Mouse (Mus musculus) embryo, embryonic 11.5 days (tissue): ENCODE data around the gene Gtsf2.
"Not testable (repeated sequence)": the region's sequence is repeated elsewhere in the genome, so short reads cannot be mapped to it uniquely, and the experiment has no call there.

Experiments used
- DNase-seq: peaks from one replicate; pipeline ENCODE4 v3.0.0-alpha.2; 2012; ENCODE audit warnings: low read depth, low spot score

Gene Gtsf2

DNA sequence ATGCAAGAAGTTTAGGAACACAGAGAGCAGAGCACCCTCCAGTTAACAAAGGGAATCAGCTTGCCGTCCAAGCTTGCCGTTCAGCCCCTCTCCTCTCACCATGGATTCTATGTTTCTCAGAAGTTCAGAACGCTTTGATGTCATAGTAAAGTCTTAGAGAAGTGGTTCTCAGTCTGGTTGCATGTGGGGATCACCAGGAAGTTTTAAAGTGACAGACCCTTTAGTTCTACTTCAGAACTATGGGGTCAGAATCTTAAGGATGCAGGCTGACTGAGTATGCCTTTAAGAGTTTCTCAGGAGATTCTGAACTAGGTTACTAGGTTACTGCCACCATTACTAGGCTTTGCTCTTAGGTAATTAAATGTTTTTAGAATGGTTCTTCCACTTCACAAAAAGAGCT lies at the start of gene Gtsf2:
Gtsf2 (minus strand) TSS at position 101 of the 400 bp plus-strand sequence.
- DNase-seq = no peak

DNA sequence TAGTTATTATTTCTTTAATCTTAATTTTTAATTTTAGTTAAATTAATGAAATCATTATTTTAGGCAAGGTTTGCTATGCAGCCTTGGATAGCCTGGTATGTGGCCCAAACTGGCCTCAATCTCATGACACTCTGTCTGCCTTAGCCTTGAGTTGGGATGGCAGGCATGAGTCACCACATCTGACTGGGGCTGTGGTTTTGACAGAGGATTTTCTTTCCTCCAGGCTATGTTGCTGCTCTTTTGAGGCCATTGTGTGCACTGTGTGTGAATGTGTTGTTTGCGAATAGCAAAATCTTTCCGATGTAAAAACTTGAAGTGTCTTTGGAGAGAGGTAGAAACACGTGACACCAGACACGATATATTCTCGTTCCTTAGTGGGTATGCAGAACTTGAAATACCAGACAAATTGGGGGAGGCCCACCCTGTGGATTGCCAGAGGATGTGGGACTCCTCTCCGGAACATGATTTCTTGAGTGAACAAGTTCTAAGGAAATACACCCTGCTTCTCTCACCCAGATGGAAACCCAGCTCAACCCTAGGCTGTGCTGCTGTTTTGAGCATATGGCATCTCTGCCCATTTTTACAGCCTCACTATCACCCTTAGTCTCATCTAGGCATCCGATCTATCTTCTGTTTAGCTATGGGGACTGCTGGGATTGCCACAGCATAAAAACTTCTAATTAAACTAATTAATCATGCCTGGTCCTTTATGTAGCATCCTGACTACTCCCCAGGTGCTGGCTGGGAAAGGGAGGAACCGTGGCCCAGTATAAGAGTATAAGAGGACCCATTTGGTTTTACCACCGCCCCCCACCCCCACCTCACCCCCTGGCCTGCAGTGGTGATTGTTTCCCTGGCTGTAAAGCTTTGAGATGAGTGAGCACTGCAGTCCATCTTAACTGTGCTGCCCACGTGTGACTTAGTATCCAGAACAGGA lies 48.2 kb upstream of the Gtsf2 start:
- DNase-seq = no peak

DNA sequence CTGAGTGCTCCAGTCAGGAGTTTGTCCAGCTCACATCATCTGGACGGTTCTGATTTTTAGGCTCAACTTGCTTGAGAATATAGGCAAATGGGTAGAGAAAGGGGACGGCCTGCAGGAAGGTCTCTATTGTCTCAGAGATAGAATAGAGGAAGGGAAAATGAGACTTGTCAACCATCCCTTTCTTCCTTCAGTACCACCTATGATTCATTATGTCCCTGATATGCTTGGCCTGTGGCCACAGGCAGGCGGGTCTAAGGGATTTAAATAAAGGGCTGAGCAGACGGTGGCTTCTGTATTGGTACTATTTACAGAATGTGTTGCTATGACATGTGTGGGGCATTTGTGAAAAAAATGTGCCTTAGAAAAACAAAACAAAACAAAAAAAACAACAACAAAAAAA lies 40.1 kb upstream of the Gtsf2 start:
- DNase-seq = no peak

DNA sequence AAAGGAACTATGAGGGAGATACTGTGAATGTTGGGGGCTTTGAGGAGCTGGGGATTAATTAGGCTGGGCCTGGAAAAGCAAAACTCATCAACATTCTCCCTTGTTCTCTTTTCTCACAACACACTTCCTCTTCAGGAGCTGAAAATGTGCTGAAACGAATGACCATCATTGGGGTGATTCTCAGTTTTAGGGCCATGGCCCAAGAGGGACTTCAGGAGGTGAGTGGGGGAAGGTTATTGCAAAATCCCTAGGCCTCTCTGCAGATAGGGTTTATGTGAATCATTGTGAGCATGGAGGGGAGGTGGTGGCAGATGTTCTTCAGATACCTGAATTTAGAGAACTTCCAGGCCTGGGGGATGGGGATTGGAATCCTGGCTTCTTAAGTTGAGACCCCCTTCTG lies 38.4 kb upstream of the Gtsf2 start:
- no peak for DNase-seq

DNA sequence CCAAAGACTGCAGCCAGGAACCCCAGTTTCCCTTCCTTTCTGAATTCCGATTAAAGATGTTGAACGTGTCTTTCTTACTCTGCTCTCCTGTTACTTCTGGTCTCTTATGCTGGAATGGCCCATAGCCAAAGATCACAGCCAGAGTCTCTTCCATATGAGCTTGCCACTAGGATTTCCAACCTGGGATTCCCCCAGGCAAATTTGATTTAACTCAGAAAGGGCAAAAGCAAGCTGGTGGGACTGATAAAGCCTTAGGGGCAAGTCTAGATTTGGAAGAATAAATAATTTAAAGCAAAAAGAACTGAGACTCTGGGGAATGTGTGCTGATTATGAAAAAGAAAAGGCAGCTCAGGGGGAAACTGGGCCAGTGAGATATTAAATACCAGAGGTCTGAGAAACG lies 36.8 kb upstream of the Gtsf2 start:
- DNase-seq = no peak

DNA sequence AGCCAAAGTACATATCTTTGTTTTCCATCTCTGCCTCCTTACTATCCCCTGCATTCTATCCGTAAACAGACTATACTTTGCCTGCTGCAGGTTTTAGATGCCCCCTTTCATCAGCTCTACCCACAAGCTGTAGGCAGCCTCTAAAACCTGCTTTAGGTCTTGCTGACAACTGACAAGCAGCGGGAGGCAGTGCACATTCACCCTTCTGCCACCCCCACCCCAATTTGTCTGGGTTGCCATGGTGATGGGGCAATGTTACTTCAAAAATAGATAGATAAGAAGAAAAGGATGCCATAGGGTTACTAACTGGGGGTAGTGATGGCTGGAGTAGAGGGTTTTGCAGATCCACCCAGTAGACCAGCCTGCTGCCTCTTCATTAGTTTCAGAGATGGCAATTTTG lies 36.2 kb upstream of the Gtsf2 start:
- DNase-seq = no peak

DNA sequence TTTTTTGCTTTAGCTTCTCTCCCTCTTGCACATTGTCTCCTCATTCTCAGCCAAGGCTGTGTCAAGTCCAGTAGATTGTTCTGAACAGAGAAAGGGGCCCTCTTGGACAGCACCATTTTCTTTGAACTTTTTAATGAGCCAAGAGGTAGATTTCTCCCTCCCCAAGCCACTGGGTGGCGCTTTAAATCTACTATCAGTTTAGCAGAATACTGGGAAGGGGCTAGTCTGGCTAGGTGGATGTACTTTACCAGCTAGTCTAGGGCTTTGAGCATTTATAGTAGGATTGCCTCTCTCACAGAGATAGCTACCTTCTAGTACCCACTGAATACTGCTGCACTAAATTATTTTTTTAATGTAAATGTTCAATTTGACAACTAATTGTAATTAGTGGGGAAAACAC lies 34.2 kb upstream of the Gtsf2 start:
- no peak for DNase-seq

DNA sequence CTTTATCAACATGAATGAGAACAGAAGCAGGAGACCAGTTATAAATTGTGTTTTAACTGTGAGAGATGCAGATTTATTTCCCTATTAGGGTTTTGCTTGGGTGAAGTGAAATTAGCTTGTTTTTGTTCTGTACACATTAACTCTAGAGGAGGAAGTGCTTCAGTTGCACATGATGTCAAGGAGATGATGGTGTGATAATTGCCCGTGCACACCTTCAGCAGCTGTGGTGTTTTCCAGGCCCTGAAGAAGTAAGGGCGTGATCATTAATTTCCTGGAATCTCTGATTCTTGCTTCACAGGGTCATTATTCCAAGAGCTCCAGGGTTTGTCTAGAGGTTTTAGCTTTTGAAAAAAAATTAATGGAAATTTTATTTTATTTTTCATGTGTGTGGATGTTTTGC lies 31.9 kb upstream of the Gtsf2 start:
- DNase-seq = no peak

DNA sequence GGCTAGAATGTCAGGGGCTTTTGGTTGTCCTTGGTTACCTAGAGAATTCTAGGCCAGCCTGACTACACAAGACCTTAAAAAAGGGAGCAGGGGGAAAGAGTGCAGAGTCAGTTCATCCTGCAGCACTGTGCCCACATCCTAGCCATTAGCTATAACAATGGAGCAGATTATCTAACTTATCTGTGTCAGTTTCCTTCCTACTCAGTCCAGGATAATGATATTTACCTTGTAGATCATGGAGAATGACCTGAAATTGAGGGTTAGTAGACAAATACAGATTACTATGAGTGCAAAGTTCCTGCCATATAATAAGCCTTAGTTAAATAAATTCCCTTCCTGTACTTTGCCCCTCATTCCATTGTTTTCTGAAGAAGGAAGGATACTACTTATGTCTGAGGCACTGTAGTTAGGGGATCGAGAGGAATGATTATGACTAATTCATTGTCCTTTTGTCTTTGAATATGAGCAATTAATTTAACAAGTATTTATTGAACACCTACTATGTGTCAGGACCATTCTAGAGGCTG lies 30.9 kb upstream of the Gtsf2 start:
- DNase-seq = no peak

DNA sequence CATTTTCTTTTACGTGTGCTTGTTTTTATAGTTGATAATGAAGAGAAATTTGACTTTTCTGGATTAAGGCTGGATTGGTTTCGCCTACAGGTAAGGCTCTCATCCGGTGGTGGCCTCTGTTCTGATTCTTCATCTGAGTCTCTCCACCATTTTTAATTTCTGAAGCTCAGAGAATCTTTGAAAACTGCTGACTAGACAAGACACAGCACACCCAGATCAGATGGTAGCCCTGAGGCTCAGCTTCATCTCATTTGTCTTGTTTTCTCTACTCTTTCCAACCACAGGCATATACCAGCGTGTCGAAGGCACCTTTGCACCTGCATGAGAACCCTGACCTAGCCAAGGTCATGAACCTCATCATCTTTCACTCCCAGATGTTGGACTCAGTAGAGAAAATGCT lies 25.5 kb upstream of the Gtsf2 start:
- DNase-seq = no peak

DNA sequence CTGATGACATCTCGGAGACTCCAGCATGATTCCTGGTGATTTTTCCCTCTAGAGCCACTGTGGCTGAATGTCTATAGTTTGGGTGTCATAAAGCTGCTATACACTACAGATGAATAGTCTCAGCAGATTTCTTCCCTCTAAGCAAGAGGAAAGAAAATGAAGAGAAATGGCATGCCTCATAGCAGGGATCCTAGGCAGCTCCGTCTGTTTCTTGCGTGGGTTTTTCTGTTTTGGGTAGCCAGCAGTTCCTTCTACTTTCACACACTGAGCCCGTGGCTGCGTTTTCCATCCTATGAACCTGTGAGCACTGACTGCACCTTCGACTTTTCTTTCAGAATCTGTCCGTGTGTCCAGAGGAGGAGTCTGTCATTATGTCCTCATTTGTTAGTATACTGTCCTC lies 24.9 kb upstream of the Gtsf2 start:
- DNase-seq = no peak

DNA sequence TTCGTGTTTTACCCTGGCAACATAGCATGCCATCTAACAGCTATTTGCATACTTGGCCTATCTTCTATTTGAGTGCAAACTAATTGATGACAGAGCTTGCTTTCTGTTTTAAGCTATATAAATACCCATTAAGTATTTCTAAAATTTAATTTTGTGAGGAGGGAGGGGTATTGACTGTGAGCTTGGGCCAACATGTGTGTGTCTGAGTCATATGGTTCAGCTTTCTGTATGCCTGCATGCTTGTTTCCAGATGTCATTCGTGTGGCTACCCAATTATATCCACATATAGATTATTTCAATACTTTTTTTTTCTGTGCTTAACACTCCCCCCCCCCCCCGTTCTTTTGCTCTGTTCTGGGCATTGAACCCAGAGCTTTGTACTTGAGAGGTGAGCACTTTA lies 24.0 kb upstream of the Gtsf2 start:
- DNase-seq = no peak

DNA sequence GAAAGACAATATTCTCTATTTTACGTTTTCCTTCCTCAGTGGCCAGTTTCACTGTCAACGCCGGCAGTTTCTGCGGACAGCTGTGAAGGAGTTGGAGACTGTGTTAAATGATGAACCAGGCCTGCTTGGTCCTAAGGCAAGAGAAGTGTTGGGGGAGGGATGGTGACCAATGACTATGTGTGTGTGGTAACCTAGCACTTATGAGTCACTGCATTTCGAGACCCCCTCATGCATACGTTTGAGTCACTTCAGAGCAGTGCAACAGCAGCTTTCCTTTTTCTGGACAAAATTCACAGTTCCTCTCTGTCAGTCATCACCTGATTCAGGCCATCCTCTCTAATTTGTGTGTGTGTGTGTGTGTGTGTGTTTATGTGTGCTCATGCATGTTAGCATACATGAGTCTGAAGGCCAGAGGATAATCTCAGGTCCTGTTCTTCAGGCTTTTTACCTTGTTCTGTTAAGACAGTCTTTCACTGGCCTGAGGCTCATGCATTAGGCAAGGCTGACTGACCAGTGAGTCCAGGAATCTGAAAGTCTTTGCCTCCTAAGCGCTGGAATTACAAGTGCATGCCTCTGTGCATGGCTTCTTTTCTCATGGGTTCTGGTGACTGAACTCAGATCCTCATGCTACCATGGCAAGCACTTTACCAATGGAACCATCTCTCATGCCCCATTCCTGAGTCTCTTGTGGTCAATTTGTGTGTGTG lies 23.4 kb upstream of the Gtsf2 start:
- DNase-seq = no peak

DNA sequence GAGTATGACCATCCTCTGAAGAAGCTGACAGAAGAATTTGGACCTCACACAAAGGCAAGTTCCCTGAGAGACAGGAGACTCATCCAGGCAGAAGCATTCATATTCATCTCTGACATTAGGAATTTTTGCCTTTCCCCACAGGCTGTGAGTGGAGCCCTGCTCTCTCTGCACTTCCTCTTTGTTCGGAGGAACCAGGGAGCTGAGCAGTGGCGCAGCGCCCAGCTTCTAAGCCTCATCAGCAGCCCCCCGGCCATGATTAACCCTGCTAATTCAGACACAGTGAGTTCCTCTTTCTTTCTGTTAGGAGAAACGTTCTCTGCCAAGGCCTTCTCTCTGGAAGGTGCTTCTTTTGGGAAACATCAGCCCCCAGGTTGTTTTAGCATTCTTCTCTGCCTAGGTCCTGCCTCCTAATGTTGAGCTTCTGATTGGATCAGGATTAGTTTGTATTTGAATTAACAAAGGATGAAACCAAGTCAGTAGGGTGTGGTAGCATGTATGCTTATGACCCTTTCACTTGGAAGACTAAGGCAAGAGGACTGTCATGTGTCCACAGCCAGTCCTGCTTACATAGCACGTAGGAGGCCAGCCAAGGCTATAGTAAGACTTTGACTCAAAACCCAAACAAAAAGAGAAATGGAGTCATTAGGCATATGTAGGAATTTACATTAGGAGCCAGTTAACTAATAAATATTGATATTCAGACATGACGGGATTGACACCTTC lies 14.4 kb upstream of the Gtsf2 start:
- no peak for DNase-seq

DNA sequence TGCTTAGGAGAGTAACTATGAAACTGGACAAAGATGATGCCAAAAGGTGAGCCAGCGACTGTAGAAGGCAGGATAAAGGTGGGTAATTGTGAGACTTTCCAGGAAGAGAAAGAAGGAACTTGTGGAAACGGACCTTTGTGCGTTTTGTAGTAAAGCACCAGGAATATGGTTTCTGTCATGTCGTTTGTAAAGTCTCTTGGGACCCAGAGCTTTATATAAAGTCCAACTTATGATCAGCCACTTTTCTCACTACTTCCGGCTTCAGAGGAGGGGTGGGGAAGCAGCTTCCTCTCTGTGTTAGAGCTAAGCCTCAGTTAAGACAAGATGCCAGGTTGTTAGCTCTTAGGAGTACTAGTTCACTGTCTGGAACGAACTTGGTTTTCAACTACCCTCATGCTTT lies 6.2 kb upstream of the Gtsf2 start:
- DNase-seq = no peak

DNA sequence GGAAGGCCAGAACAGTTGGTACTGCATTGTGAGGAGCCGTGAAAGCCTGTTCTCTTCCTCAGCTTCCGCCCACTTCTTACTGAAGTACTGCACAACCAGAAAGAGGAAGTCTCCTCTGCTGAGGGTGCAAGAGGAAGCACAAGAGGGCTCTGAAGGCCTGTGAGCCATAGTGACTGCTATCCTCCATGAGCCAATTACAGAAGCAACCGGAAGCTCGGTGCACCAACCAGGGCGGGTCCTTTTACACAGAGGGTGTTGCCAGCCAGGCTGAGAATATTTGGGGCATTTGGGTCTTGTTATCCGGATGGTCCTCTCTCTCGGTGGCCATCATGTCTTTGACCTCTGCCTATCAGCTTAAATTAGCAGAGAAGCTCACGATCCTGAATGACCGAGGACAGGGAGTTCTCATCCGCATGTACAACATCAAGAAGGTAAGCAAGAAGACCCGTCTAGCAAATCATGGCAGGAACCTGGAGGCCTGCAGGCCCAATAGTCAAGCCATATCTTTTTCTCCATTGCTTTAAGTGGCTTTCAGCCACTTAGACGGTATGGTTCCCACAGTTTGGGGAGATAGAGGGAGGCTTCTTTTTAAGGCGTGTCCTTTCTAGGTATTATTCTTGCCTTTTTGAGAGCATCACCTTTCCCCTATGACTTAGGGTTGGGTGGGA lies 5.4 kb upstream of the Gtsf2 start, which contains the start of gene Nckap1l:
Nckap1l (plus strand) TSS at position 244 of the 668 bp plus-strand sequence.
- DNase-seq = no peak

DNA sequence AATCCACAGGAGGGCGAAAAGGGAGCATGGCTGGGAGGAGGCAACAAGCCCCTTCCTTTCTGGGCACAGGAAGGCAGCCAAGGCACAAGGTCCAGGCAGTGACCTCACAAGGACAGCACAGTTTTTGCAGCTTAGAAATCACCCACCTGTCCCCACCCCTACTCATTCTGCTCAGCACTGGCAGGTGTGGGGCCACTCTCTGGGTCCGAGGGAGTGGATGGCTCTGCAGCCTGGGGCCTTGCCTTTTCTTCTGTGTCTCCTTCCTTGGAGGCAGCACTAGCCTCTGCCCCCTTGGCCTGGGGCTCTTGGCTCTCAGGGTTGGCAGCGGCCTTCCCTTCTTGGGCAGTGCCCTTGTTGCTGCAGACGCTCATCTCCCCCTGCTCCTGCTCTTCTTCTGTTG lies 2.3 kb downstream of the Gtsf2 start:
- DNase-seq = not testable (repeated sequence)

DNA sequence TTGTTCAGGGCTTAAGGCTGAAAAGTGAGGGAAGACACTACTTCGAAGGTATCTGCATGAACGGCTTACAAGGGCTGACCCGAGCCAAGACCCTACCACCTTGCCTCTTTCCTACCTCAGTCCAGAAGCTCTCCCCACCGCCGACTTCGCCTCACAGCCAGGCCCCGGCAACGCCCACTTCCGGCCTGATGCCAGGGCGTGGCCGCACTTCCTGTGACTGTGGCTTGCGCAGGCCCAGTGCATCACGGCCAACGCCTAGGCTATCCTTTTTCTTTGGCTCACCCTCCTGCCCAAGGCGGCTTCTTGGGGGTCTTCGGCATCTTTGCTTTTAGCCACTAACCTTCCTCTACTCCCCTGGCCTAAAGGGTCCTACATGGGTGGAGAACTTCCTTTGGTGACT lies 18.0 kb downstream of the Gtsf2 start, which contains the start of gene Gtsf1:
Gtsf1 (minus strand) TSS at position 230 of the 400 bp plus-strand sequence.
- DNase-seq = no peak

DNA sequence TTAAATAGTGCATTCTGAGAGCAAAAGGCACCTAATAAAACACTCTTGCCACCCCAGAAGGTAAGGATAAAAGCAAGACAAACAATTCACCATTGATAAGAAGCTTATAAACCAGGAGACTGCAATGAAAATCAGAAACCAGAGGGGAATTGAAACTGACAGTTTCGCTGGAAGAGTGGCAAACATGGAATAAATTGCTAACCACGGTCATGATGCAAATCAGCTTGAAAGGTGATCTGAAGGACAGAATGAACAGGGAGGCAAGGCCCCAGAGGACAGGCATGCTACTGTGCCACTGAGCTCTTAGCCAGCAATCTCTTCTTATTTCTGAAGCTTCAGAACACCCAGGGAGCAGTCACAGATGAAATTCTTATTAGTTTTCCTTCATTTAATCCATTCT lies 21.3 kb downstream of the Gtsf2 start:
- DNase-seq = no peak

DNA sequence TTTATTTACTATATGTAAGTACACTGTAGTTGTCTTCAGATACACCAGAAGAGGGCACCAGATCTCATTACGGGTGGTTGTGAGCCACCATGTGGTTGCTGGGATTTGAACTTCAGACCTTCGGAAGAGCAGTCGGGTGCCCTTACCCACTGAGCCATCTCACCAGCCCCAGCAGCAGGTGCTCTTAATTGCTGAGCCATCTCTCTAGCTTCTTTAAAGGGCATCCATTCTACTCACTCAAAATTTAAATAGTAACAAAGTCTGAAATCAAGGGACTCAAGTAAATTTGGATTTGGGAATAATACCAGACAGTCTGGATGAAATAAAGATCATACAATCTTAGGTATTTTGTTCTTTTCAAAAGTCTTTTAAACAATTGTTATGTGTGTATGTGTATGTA lies 42.7 kb downstream of the Gtsf2 start:
- DNase-seq = not testable (repeated sequence)

DNA sequence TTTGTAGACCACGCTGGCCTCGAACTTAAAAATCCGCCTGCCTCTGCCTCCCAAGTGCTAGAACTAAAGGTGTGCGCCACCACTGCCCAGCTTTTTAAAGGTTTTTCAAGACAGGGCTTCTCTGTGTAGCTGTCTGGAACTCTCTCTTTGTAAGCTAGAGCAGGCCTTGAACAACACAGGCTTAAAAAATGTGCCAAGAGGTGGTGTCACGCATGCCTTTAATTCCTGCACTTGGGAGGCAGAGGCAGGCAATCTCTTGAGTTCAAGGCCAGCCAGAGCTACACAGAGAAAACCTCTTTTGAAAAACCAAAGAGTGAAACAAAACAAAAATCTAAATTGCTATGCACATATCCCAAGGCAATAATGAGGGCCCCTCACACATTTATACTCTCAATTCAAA lies 46.9 kb downstream of the Gtsf2 start:
- DNase-seq = no peak
